9 mouse cellular contexts compared by ENCODE assay signal in genomic region chr19:34345616-34346267, GRCm38 (mm10). TPM values are rescaled to one million over a fixed set of nuclear protein-coding genes. Genes with fewer than 3 reads are reported as not detected.
DNase-seq lines count a peak whose midpoint lies in the region; ATAC-seq and TF ChIP-seq lines count a peak whose summit lies in the region.
"Had no signal": no experiment of that assay in that cellular context is flagged by ENCODE, and none has a peak within 500 bp of the region (broad histone marks: within the 10 kb centered on the region; RNA-seq: fewer than 3 reads in every experiment).

No protein-coding gene starts in this region.

- peak; percentile 72 for ATAC-seq in forebrain, embryonic 16.5 days

- DNase-seq in frontal cortex, postnatal 36 days (ENCODE audit: low spot score in 2 of 2), result peak; percentile 2 to 10
- DNase-seq in frontal cortex, postnatal 25 days (ENCODE audit: low spot score in 2 of 2), result no peak
- peak; percentile 10 for DNase-seq in ovary, postnatal 14 days (ENCODE audit: low spot score)
- no peak for DNase-seq in ovary, postnatal 10 days (ENCODE audit: low spot score)
- DNase-seq in lung, adult 2 months, result peak; percentile 12
- DNase-seq in T-cell, adult 2 months (ENCODE audit: low spot score), result no peak
- DNase-seq in ovary, postnatal 36 days (ENCODE audit: low spot score), result no peak

- no peak overlapping the region for H3K4me2 ChIP-seq in forebrain, embryonic 16.5 days (ENCODE audit: low read length)

- peaks cover 2% of the 10 kb centered on the region; the same call in 1 of the 2 replicates for H3K4me1 ChIP-seq in forebrain, embryonic 16.5 days (replicated peaks; ENCODE audit: control insufficient read depth, insufficient read depth, low read length)
- peaks cover 7% of the 10 kb centered on the region; the same call in 1 of the 2 replicates for H3K4me1 ChIP-seq in lung, adult 2 months (ENCODE audit: control insufficient read depth, insufficient read depth, low read length)

- 24% methylated on average over 8 of the region's 8 CpGs for WGBS in forebrain, embryonic 16.5 days
- WGBS in lung, adult 2 months, result 22% methylated on average over 8 of the region's 8 CpGs

- H3K27me3 ChIP-seq in forebrain, embryonic 16.5 days (replicated peaks; ENCODE audit: control insufficient read depth, insufficient read depth, low read length), result no peaks in the 10 kb centered on the region

- H3K9me3 ChIP-seq in forebrain, embryonic 16.5 days (ENCODE audit: control insufficient read depth, low read length), result no peaks in the 10 kb centered on the region

- no peak for TF ChIP-seq POLR2A in lung, adult 2 months (IDR thresholded peaks at IDR 0.05; ENCODE audit: borderline replicate concordance, extremely low read depth, low read depth, low read length)

- TF ChIP-seq CTCF in lung, adult 2 months (IDR thresholded peaks at IDR 0.05; ENCODE audit: insufficient read depth, low read length), result no peak

- peak overlapping the region; percentile 6; the same call in 1 of the 2 replicates for H3K27ac ChIP-seq in forebrain, embryonic 16.5 days (ENCODE audit: low read length)
- H3K27ac ChIP-seq: macrophage had no signal

- H3K9ac ChIP-seq in forebrain, embryonic 16.5 days (replicated peaks; ENCODE audit: low read depth, low read length), result no peak overlapping the region

- H3K4me3 ChIP-seq in forebrain, embryonic 16.5 days (replicated peaks; ENCODE audit: low read length), result no peak overlapping the region
- no peak overlapping the region for H3K4me3 ChIP-seq in lung, adult 2 months (replicated peaks; ENCODE audit: extremely low read depth, low read depth, low read length)

- no peaks in the 10 kb centered on the region for H3K36me3 ChIP-seq in forebrain, embryonic 16.5 days (ENCODE audit: control insufficient read depth, insufficient read depth)

RNA-seq across cellular contexts. Expression of gene Fas, which starts 55.3 kb away (rescaled TPM):
- polyA plus RNA-seq in forebrain, embryonic 16.5 days (2015; fragmentation: Nextera tagmentation; extraction: Ambion mirVana), result 0.63 and 1.5 TPM in 2 replicates
- 9.2 and 10.0 TPM in 2 replicates for polyA plus RNA-seq in lung, adult 2 months (2012; rRNA removed)

Comparison
In these comparisons a context has a peak if more than half of its experiments do, and no peak if none do; other contexts are left out.
1. DNase-seq: peak in frontal cortex, postnatal 36 days (2 of 2), ovary, postnatal 14 days (single experiment) and lung, adult 2 months (single experiment); none in frontal cortex, postnatal 25 days (0 of 2), ovary, postnatal 10 days (single experiment), T-cell, adult 2 months (single experiment) and ovary, postnatal 36 days (single experiment).